Mouse (Mus musculus) spleen, postnatal 4 days (tissue): ENCODE results near the gene Cyp4f37.
A peak's percentile ranks its signal among the peaks of the same experiment; 100 is the strongest.
"Not testable (repeated sequence)": the region's sequence is repeated elsewhere in the genome, so short reads cannot be mapped to it uniquely, and the experiment has no call there.

Source experiments
- DNase-seq, 2 experiments: peaks; one replicate each; pipeline ENCODE4 v3.0.0; 2022; ENCODE audit warnings: low spot score in 2 of 2

Gene Cyp4f37

GRCm38 (mm10) chr17:32621018-32621417 lies at the start of gene Cyp4f37:
Gene Cyp4f37 (plus strand): TSS chr17:32621309.
- DNase-seq: not testable (repeated sequence)

- DNase-seq: not testable (repeated sequence)
Observed at GRCm38 (mm10) chr17:32573286-32573685, 47.8 kb upstream of the Cyp4f37 start.

- no peak for DNase-seq
Observed at GRCm38 (mm10) chr17:32577496-32578186, 43.5 kb upstream of the Cyp4f37 start.

GRCm38 (mm10) chr17:32596494-32596893 lies 24.6 kb upstream of the Cyp4f37 start:
- DNase-seq: no peak

GRCm38 (mm10) chr17:32608055-32608454 lies 13.1 kb upstream of the Cyp4f37 start:
- no peak for DNase-seq

- DNase-seq: not testable (repeated sequence)
Observed at GRCm38 (mm10) chr17:32610231-32610630, 10.9 kb upstream of the Cyp4f37 start.

- DNase-seq: no peak
Observed at GRCm38 (mm10) chr17:32610896-32611295, 10.2 kb upstream of the Cyp4f37 start.

- DNase-seq: no peak
Observed at GRCm38 (mm10) chr17:32612417-32612816, 8.7 kb upstream of the Cyp4f37 start.

GRCm38 (mm10) chr17:32617252-32617651 lies 3.9 kb upstream of the Cyp4f37 start:
- DNase-seq: no peak

GRCm38 (mm10) chr17:32629726-32630125 lies 8.6 kb downstream of the Cyp4f37 start:
- not testable (repeated sequence) for DNase-seq

GRCm38 (mm10) chr17:32631936-32632335 lies 10.8 kb downstream of the Cyp4f37 start:
- no peak for DNase-seq

- DNase-seq: not testable (repeated sequence)
Observed at GRCm38 (mm10) chr17:32634242-32634971, 13.3 kb downstream of the Cyp4f37 start.

- peak; percentile 67 to 88 for DNase-seq
Observed at GRCm38 (mm10) chr17:32634972-32635314, 13.8 kb downstream of the Cyp4f37 start.

- DNase-seq: no peak
Observed at GRCm38 (mm10) chr17:32636341-32636740, 15.2 kb downstream of the Cyp4f37 start.

GRCm38 (mm10) chr17:32637151-32637550 lies 16.0 kb downstream of the Cyp4f37 start:
- DNase-seq: no peak

GRCm38 (mm10) chr17:32646631-32647030 lies 25.5 kb downstream of the Cyp4f37 start:
- DNase-seq: no peak

- DNase-seq: no peak
Observed at GRCm38 (mm10) chr17:32653860-32654259, 32.8 kb downstream of the Cyp4f37 start.

- DNase-seq: no peak
Observed at GRCm38 (mm10) chr17:32657041-32657440, 35.9 kb downstream of the Cyp4f37 start.

- no peak for DNase-seq
Observed at GRCm38 (mm10) chr17:32658246-32658645, 37.1 kb downstream of the Cyp4f37 start.

- no peak for DNase-seq
Observed at GRCm38 (mm10) chr17:32658712-32659111, 37.6 kb downstream of the Cyp4f37 start, which contains the start of gene Cyp4f40. Gene Cyp4f40 (plus strand): TSS chr17:32658900.

GRCm38 (mm10) chr17:32673976-32674375 lies 52.9 kb downstream of the Cyp4f37 start:
- DNase-seq: no peak

GRCm38 (mm10) chr17:32676040-32676635 lies 55.0 kb downstream of the Cyp4f37 start:
- DNase-seq: no peak

GRCm38 (mm10) chr17:32680404-32680803 lies 59.3 kb downstream of the Cyp4f37 start:
- peak in 1 of 2 experiments; percentile 70 for DNase-seq
